Mouse (Mus musculus) erythroid progenitor cell, adult 5-6 weeks (primary cell): Measurements from ENCODE around the gene D430042O09Rik. TPM values are rescaled to one million over a fixed set of nuclear protein-coding genes. Genes with fewer than 3 reads are reported as not detected.

ENCODE experiments used
- ATAC-seq: replicated peaks from 2 replicates; pipeline ENCODE4 v1.8.0; 2016; ENCODE audit warnings: moderate number of reproducible peaks, mild to moderate bottlenecking, moderate TSS enrichment, inconsistent platforms; ENCODE audit not compliant: poor library complexity, low FRiP score, severe bottlenecking
- total RNA-seq, 2 experiments: library from RNA; stranded (forward) in 1 of 2; stranded (reverse) in 1 of 2; fragments of 150-400 nt in 1 of 2; fragments of 186-747, 209-891 nt in 1 of 2; gene quantifications; 2 replicates each; pipeline versions ENCODE4 v1.2.3 to v1.2.4; 2015 to 2017; ENCODE audit warnings: low replicate concordance in 2 of 2

The D430042O09Rik gene
- total RNA-seq, 2 experiments from 2014 or later = 4.7 to 5.9 TPM

- no peak for ATAC-seq
Observed at GRCm38 (mm10) chr7:125786105-125786504, 78.4 kb downstream of the D430042O09Rik start.

DNA sequence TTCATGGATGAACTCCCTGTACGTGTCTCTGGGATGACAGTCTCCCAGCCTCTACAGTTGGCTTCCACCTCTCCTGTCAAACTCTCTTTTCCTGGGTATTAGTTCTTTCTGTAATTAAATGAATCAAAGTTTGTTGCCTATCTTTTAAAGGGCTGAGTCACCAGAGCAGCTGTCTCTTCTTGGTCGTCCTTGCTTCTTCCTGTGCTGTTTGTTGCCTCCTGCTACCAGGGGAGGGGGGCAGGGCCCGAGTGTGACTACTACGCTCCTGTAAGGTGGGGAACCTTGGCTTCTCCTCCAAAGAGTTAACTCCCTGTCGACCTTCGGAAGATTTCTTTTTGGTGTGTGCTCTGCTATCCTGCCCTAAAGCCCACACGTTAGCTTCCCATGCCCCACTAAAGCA, 79.4 kb downstream of the D430042O09Rik start:
- ATAC-seq = no peak

DNA sequence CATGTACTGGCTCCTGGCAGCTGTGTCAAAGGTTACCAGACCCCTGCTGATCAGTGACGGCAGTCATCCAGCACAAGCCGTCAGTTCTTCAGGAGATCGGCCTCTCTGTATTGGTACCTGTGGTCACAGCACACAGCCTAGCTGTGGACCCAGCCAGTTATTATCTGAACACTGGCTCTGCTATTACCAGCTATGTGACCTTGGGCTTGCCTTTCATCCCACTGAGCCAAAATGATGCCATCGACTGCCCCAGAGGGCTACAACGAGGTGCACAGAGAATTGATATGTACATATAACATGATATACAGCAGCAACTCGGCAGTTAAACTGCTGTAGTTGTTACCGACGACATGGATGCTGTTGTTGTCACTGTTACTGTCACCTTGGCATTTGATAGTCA, 82.4 kb downstream of the D430042O09Rik start:
- no peak for ATAC-seq

- no peak for ATAC-seq
Observed at GRCm38 (mm10) chr7:125806571-125806970, 98.9 kb downstream of the D430042O09Rik start.

GRCm38 (mm10) chr7:125808210-125808609, 100.5 kb downstream of the D430042O09Rik start:
- no peak for ATAC-seq

GRCm38 (mm10) chr7:125812721-125813120, 105.0 kb downstream of the D430042O09Rik start:
- no peak for ATAC-seq

GRCm38 (mm10) chr7:125815733-125816132, 108.0 kb downstream of the D430042O09Rik start:
- ATAC-seq = no peak

DNA sequence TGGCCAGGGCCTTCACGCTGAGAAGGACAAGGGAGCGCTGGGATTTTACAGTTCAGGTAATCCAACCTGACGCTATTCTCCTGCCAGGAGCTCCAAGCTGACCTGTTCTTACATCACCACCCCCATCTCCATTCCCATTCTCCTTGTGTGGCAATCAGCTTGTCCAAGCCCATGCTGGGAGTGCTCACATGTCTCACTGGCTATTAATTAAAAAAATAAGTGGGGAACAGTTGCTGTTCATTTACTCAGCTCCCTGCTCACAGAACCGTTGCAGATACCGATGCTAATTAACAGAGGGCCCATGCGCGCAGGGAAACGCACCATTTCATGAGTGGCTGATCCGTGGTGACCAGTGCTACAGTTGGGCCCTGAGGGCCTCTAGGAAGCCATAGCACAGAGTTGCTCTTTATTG, 110.6 kb downstream of the D430042O09Rik start:
- no peak for ATAC-seq

- no peak for ATAC-seq
Observed at GRCm38 (mm10) chr7:125820233-125820632, 112.5 kb downstream of the D430042O09Rik start.

- ATAC-seq = no peak
Observed at GRCm38 (mm10) chr7:125826425-125826824, 118.7 kb downstream of the D430042O09Rik start.

DNA sequence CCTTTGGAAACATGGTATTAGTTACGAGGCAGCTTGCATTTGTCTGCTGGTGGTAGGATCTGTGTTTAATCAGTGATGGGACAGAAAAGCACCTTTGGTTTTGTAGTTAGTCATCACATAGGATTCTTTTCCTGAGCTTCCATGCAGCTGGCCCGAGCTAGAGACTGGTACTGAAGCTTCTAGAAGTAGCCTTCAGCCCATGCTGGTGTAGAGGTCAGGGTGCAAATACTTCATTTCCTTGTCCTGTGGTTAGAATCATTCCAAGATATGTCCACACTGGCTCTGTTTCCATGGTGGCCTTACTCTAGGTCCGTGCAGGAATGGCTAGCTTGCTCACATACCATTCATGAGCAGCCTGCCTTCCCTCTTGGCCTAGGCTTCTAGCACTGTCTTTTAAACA, 119.2 kb downstream of the D430042O09Rik start:
- no peak for ATAC-seq

DNA sequence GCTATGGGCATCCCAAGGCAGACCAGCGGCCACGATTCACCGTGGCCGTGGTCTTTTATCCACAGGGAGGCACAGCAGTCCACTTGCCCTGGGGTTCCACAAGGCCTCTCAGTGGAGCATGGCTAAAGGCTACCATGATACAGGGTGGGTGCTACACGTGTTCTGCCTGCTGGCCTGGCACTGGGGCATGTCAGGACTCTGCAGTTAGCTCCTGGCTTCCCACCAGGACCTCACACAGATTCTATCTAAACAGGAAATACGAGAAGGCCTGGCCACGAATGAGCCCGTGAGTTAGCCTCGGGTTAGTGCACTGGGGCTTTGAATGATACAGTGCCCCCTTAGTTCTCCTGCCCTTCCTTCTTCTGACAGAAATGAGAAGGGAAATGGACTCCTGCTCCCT, 119.7 kb downstream of the D430042O09Rik start:
- no peak for ATAC-seq

DNA sequence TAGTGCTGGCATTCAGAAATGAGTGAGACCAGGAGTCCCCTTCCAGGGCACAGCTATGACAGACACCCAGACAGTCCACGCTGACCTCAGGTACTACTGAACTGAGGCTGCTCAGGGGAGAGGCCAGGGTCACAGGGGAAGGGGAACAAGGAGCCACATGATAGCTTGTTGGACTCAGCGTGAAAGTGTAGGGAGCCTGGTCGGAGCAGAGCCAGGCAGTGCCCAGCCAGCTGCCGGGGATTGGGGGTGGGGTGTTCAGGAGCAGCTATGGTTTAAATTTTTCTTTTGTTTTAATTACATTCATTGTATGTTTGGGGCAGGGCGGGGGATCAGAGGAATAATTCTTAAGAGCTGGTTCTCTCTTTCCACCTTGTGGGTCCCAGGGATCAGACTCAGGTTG, 120.9 kb downstream of the D430042O09Rik start:
- no peak for ATAC-seq

DNA sequence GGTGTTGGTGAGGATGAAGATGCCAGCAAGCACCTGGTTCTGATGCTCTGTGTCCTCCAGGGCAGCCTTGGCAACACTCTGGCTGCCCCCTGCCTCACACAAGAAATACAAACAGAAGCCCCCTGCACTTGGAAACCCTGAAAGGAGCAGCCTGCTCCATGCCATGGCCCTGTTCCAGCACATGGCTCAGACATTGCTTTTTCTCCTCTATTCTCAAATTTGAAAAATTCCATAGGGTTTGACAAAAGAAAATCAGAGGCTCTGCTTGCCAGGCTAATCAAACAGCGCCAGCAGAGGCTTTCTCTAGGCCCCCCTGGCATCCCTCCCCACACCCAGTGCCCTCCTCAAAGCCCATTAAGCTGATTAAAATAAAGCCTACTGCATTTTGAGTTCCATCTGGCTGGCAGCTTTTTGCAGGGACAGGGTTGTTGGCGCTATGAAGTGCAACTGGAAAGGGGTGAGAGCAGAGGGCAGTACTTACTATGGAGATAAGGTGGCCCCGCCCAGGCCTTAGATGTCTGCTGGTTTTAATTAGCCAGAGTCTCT, 121.5 kb downstream of the D430042O09Rik start:
- ATAC-seq = no peak; the same call in 1 of the 2 replicates

- no peak for ATAC-seq
Observed at GRCm38 (mm10) chr7:125832767-125833166, 125.1 kb downstream of the D430042O09Rik start.

GRCm38 (mm10) chr7:125833471-125833870, 125.8 kb downstream of the D430042O09Rik start:
- no peak for ATAC-seq

DNA sequence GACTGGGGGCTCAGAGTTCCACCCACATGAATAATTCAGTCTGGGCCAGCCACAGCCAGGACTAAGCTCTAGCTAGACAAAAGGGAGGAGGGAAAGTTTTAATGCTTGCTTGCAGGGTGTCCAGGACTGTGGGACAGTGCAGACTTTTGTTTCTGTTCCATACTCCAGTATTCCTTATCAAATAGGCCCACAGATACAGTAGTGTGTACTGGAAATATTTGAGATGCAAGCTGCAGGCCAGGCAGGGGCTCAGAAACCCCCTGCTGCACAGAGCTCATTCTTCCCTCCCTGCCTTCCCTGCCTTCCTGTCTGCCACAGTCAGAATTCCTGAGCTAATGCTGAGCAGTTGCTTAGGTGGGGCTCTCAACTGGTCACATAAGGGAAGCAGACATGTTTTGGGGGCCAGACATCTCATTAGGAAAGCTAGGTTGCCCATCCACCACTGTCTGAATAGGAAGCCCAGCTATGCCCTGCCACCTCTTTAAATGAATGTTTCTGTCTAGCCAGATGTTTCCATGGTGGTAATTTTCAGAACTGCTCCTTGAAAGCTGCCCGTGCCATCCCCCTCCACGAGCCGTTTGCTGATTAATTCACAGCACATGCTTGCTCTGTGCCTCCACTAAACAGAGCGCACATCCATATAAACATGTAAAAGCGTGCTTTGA, 130.5 kb downstream of the D430042O09Rik start:
- no peak for ATAC-seq

- no peak for ATAC-seq
Observed at GRCm38 (mm10) chr7:125845611-125846010, 137.9 kb downstream of the D430042O09Rik start.

- ATAC-seq = no peak
Observed at GRCm38 (mm10) chr7:125846866-125847527, 139.3 kb downstream of the D430042O09Rik start.

DNA sequence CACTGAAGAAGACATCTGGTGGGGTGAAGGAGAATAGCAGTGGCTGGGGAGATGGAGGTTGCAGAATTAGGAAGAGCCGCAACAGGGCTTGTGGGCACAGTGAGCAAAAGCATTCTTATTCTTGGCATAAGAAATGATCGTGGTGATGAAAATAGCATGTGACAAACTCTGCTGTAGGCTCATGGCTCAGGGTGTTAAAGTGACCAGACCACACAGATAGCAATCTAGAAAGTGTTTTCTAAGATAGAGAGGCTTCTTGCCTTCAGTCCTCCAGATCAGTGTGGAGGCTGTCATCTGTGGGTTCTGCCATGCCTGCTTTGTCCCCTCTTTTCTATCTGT, 139.8 kb downstream of the D430042O09Rik start:
- no peak for ATAC-seq

GRCm38 (mm10) chr7:125859564-125859963, 151.9 kb downstream of the D430042O09Rik start:
- no peak for ATAC-seq
